Mouse (Mus musculus): ENCODE measurements around the gene Phlpp2. TPM values are rescaled to one million over a fixed set of nuclear protein-coding genes. Genes with fewer than 3 reads are reported as not detected.

Gene Phlpp2
- 10 to 100 TPM; 13.0 to 14.9 TPM for total RNA-seq (2023)

GRCm38 (mm10) chr8:109868003-109868679, at the start of gene Phlpp2:
TSS of gene Phlpp2 (plus strand) at chr8:109868542.

GRCm38 (mm10) chr8:109961693-109962367, 93.5 kb downstream of the Phlpp2 start, which contains the start of gene Marveld3:
TSS of gene Marveld3 (minus strand) at chr8:109962203.

GRCm38 (mm10) chr8:109990224-109990623, 121.9 kb downstream of the Phlpp2 start, which contains the start of gene Tat:
TSS of gene Tat (plus strand) at chr8:109990437.

Other genes starting within 250 kb of the Phlpp2 start
- 100 to 1,000 TPM; 128 to 136 TPM for gene Ist1, start 175.3 kb upstream of the Phlpp2 start, total RNA-seq (2023)
- 10 to 100 TPM; 10.1 TPM for gene Zfp821, start 163.0 kb upstream of the Phlpp2 start, total RNA-seq (2023)
- gene Atxn1l, start 130.8 kb upstream of the Phlpp2 start, total RNA-seq (2023), result 10 to 100 TPM; 29.5 to 36.0 TPM
- gene Ap1g1, start 90.0 kb upstream of the Phlpp2 start, total RNA-seq (2023), result 10 to 100 TPM; 63.7 to 75.7 TPM
- gene Marveld3, start 93.7 kb downstream of the Phlpp2 start, total RNA-seq (2023), result not detected
- not detected for gene Tat, start 121.9 kb downstream of the Phlpp2 start, total RNA-seq (2023)
- under 1 TPM in 1 of 2 experiments, not detected in 1; 0.47 TPM for gene Chst4, start 171.2 kb downstream of the Phlpp2 start, total RNA-seq (2023)
- gene Zfp612, start 211.2 kb downstream of the Phlpp2 start, total RNA-seq (2023), result under 1 TPM in 1 of 2 experiments, not detected in 1; 0.43 TPM
- not detected for gene Gm21964, start 232.7 kb downstream of the Phlpp2 start, total RNA-seq (2023)
- not detected for gene Gm17720, start 234.2 kb downstream of the Phlpp2 start, total RNA-seq (2023)